Mouse (Mus musculus) heart, embryonic 14.5 days (tissue): ENCODE measurements around the gene Slc17a9. TPM values are rescaled to one million over a fixed set of nuclear protein-coding genes. Genes with fewer than 3 reads are reported as not detected.

Experiments used
- ATAC-seq: fragments of 200-750 bp; cut with Nextera tagmentation; 2 replicates; pipeline ENCODE4 v1.8.0; 2017; ENCODE audit warnings: low read depth, moderate TSS enrichment; ENCODE audit not compliant: insufficient number of reproducible peaks, insufficient read depth, low FRiP score
- H3K27ac ChIP-seq, 2 experiments: fragments of 200-500 bp in 1 of 2; fragments of 300-500 bp in 1 of 2; sonication (generic) in 1 of 2; replicated peaks in 1 of 2; 2 replicates each; pipeline ENCODE4 v1.5.1; 2012 to 2014; ENCODE audit warnings: low read depth in 2 of 2, low read length in 2 of 2, control low read depth in 1 of 2, mild to moderate bottlenecking in 1 of 2, mixed read lengths in 1 of 2; ENCODE audit not compliant: control insufficient read depth in 1 of 2, insufficient read depth in 1 of 2
- H3K27me3 ChIP-seq: fragments of 300-500 bp; sonication (generic); 2 replicates; pipeline ENCODE4 v1.6.1; 2014; ENCODE audit warnings: mild to moderate bottlenecking, low read length, control low read depth; ENCODE audit not compliant: control insufficient read depth, insufficient read depth
- H3K36me3 ChIP-seq: fragments of 300-500 bp; sonication (generic); 2 replicates; pipeline ENCODE4 v1.6.1; 2014; ENCODE audit warnings: mild to moderate bottlenecking, control low read depth, low read length, mixed read lengths; ENCODE audit not compliant: control insufficient read depth, insufficient read depth
- H3K4me1 ChIP-seq, 2 experiments: fragments of 200-500 bp in 1 of 2; fragments of 300-500 bp in 1 of 2; sonication (generic) in 1 of 2; 2 replicates each; pipeline ENCODE4 v1.6.1; 2012 to 2014; ENCODE audit warnings: low read length in 2 of 2, control low read depth in 1 of 2, mixed read lengths in 1 of 2; ENCODE audit not compliant: control insufficient read depth in 2 of 2, insufficient read depth in 2 of 2
- H3K4me2 ChIP-seq: fragments of 300-500 bp; sonication (generic); 2 replicates; pipeline ENCODE4 v1.6.1; 2014; ENCODE audit warnings: mild to moderate bottlenecking, low read length
- H3K4me3 ChIP-seq, 2 experiments: fragments of 200-500 bp in 1 of 2; fragments of 300-500 bp in 1 of 2; sonication (generic) in 1 of 2; 2 replicates each; pipeline ENCODE4 v1.5.1; 2012 to 2014; ENCODE audit warnings: low read length in 2 of 2, mild to moderate bottlenecking in 2 of 2, control low read depth in 1 of 2, low read depth in 1 of 2, moderate library complexity in 1 of 2; ENCODE audit not compliant: control insufficient read depth in 1 of 2, insufficient read depth in 1 of 2
- H3K9ac ChIP-seq: fragments of 300-500 bp; sonication (generic); 2 replicates; pipeline ENCODE4 v1.6.1; 2014; ENCODE audit warnings: mild to moderate bottlenecking, low read length
- H3K9me3 ChIP-seq: fragments of 300-500 bp; sonication (generic); 2 replicates; pipeline ENCODE4 v1.6.1; 2016; ENCODE audit warnings: low read length, control low read depth; ENCODE audit not compliant: control insufficient read depth
- WGBS: fragments of 180-500 bp; shearing (Covaris S2); extraction: QIAGEN DNeasy Blood & Tissue Kit; methylation state at CpG from one replicate; pipeline ENCODE4 v1.1.7; 2014; 5-methylcytosine and 5-hydroxymethylcytosine counted together
- polyA plus RNA-seq: library from polyadenylated mRNA; unstranded; fragments of >200 nt; fragmentation: Nextera tagmentation; extraction: Ambion mirVana; gene quantifications from 2 replicates; pipeline ENCODE4 v1.2.1, GENCODE M21; 2014

Gene Slc17a9
- polyA plus RNA-seq, 1 experiment from 2014 or later = 0.55 TPM

DNA sequence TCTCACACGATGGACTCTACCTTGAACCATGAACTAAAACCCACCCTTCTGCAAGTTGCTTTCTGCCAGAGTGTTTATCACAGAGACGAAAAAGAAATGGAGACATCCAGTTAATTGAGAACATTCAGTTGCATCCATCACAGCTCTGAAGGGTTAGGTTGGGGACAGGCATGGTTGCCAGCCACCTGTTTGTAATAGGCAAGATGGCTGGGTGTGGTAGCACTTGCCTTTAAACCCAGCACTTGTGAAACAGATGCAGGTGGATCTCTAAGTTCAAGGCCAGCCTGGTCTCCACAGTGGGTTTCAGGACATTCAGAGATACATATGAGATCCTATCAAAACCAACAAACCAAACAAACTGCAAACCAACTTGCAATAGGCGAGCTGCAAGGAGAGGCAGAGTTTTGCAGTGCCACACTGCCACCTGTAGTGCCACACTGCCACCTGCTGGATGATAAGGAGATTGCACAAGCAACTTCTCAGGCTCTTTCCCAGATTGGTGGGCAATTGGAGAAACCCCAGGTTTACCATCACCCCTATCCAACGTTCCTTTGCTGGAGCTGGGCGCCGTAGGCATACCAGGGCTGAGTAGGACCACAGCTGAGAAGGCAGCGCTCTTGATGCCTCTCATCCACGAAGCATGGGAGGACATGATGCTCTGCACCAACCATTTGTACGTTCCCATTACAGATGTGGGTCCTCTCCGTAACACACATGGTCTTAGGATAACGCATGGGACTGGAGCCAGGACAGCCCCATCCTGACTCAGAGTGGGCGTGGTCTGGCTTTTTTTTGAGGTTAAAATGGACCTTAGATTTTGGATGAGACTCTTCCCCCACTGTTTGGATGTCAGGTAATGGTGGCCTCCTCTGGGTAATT lies 54.4 kb downstream of the Slc17a9 start:
- Histone ChIP-seq H3K36me3 (no peaks in the 10 kb centered on the region), H3K27ac (no peak overlapping the region), H3K4me1 (no peaks in the 10 kb centered on the region), H3K9me3 (no peaks in the 10 kb centered on the region), H3K4me2 (no peak overlapping the region), H3K27me3 (peaks cover 71% of the 10 kb centered on the region), H3K4me3 (no peak overlapping the region), H3K9ac (no peak overlapping the region)
- WGBS = 22% methylated on average over 12 of the region's 12 CpGs
- no peak for ATAC-seq

DNA sequence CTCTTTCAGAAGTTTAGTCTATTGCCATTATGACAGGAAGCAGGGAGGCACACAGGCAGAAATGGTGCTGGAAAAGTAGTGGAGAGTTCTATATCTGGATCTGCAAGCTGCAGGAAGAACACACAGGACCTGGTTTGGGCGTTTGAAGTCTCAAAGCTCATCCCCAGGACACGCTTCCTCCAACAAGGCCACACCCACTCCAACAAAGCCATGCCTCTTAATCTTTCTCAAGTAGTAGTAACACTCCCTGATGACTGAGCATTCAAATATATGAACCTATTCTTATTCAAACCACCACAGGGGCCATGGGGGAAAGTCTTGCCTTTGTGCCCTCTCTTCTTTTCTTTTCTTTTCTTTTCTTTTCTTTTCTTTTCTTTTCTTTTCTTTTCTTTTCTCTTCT lies 55.2 kb downstream of the Slc17a9 start:
- H3K9ac ChIP-seq = no peak overlapping the region
- H3K27me3 ChIP-seq = peaks cover 66% of the 10 kb centered on the region
- no peak overlapping the region for H3K4me3 ChIP-seq
- no peak overlapping the region for H3K4me2 ChIP-seq
- H3K4me1 ChIP-seq = no peaks in the 10 kb centered on the region
- no peaks in the 10 kb centered on the region for H3K9me3 ChIP-seq
- no peaks in the 10 kb centered on the region for H3K36me3 ChIP-seq
- WGBS = 15% methylated on average over 2 of the region's 2 CpGs
- no peak for ATAC-seq
- H3K27ac ChIP-seq = no peak overlapping the region

DNA sequence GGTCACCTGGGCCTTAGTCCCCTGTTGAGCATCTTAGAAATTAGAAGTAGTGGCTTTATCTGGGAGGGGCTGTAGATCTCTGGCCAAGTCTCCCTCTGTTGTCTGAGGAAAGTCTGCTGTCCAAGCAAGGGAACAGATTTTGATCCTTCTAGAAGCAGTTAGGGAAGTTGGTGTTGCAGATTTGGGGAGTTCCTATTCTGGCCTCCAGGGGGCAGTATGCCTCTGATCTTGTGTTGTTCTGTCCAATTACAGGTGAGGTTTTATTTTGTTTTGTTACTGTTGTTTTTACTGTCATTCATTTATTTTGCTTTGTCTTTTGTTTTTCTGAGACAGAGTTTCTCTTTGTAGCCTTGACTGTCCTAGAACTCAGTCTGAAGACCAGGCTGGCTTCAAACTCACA lies 61.7 kb downstream of the Slc17a9 start:
- Histone ChIP-seq H3K4me3 (no peak overlapping the region), H3K36me3 (no peaks in the 10 kb centered on the region), H3K4me2 (no peak overlapping the region), H3K4me1 (peaks cover 7 to 11% of the 10 kb centered on the region in 2 experiments; a peak in 3 of 4 replicates), H3K9me3 (no peaks in the 10 kb centered on the region), H3K27me3 (peaks cover 24% of the 10 kb centered on the region), H3K9ac (no peak overlapping the region), H3K27ac (no peak overlapping the region)
- ATAC-seq = no peak

DNA sequence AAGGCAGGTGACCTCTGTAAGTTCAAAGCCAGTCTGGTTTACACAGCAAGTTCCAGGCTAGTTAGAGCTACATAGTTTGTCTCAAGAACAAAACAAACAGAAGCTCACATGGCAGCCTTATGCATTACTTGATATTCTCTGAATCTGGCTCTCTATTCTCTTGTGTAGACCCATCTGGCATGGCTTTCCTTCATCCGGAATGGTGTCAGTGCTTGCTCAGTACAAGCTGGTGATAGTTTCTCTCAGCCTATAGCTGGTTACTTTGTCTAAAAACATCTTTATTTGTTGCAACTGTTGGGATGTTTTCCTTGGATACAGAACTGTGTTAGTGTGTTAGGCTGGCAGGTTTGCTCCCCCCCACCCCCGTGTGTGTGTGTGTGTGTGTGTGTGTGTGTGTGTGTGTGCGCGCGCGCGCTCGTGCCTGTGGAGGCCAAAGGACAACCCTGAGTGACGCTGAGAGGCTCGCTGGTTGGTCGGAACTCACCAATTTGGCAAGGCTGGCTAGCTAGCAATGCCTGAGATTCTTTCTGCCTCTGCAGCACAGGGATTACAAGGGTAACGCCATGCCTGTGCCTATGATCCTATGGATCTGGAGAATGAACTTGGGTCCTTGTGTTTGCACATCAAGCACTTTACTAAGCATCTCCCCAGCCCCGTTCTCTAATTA lies 62.6 kb downstream of the Slc17a9 start:
- Histone ChIP-seq H3K4me1 (peaks cover 7 to 11% of the 10 kb centered on the region in 2 experiments; a peak in 3 of 4 replicates), H3K9ac (no peak overlapping the region), H3K36me3 (no peaks in the 10 kb centered on the region), H3K4me3 (no peak overlapping the region), H3K9me3 (no peaks in the 10 kb centered on the region), H3K27me3 (peaks cover 21% of the 10 kb centered on the region), H3K4me2 (no peak overlapping the region), H3K27ac (no peak overlapping the region)
- WGBS = 67% methylated on average over 13 of the region's 13 CpGs
- no peak for ATAC-seq

DNA sequence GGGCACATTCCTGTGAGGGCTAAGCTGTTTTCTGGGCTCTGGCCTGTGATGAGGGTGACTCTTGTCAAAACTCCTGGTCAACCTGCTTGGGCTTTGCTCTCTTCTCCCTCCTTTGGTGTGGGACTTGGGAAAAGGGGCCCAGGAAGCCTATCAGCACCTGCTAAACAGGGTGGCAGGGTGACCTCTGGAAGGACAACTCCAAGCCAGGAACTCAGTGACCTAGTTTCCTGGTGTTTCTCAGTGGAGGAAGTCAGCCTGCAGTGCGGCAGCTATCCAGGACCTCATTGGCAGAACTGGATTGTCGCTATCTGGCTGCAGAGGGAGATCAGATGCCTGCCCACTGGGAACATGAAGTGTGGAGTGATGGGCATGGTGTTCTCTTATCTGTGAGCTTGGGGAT lies 63.3 kb downstream of the Slc17a9 start:
- 0% methylated on average over 2 of the region's 2 CpGs for WGBS

DNA sequence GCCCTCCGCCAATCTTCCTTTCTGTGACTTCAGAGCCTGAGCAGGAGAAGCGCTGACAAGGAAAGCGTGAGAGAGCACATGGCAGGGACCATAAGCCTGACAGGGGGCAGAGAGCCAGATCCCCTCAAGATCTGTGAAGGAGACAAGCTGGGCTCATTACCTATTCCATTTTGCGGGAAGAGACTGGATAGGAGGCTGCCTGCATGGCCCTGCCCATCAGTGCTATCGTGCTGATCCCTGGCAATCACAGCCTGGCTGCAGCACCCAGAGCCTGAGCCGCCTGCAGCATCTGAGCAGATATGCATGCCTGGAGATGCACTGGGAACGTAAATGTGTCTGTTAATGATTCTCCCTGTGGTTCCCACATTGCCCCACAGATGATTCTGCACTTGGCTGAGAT lies 63.8 kb downstream of the Slc17a9 start:
- Histone ChIP-seq H3K4me3 (no peak overlapping the region), H3K36me3 (no peaks in the 10 kb centered on the region), H3K27me3 (peaks cover 21% of the 10 kb centered on the region), H3K4me2 (0 out of 2 replicates have a peak overlapping the region, but pooled peaks have one; percentile 7), H3K9ac (no peak overlapping the region), H3K9me3 (no peaks in the 10 kb centered on the region), H3K4me1 (peaks cover 7 to 11% of the 10 kb centered on the region in 2 experiments; a peak in 3 of 4 replicates), H3K27ac (no peak overlapping the region)
- ATAC-seq = no peak
- 12% methylated on average over 6 of the region's 7 CpGs for WGBS

More for the DNA sequence above, 63.3 kb downstream of the Slc17a9 start:
- no peaks in the 10 kb centered on the region for H3K9me3 ChIP-seq
- H3K4me2 ChIP-seq = no peak overlapping the region
- no peak overlapping the region for H3K4me3 ChIP-seq
- peaks cover 7 to 11% of the 10 kb centered on the region in 2 experiments; a peak in 3 of 4 replicates for H3K4me1 ChIP-seq
- H3K36me3 ChIP-seq = no peaks in the 10 kb centered on the region
- no peak overlapping the region for H3K9ac ChIP-seq
- peaks cover 21% of the 10 kb centered on the region for H3K27me3 ChIP-seq
- H3K27ac ChIP-seq = no peak overlapping the region; a peak in 1 of 4 replicates
- ATAC-seq = no peak

DNA sequence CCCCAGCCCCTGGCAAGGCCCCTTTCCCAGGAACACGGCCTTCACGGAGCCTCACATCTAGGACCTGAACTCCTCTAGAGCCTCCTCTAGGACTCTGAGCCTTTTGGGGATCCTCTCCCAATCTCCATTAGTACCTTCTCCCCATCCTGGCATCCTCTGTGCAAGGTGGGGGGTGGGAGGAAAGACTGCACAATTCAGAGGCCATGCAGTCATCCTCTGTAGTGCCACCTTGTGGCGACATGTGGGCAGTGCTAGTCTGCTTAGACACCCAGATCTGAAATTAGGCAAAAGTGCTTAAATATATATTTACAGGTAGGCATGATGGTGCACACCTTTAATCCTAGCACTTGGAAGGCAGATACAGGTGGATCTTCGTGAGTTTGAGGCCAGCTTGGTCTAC lies 66.6 kb downstream of the Slc17a9 start:
- Histone ChIP-seq H3K4me3 (no peak overlapping the region), H3K9ac (no peak overlapping the region), H3K9me3 (no peaks in the 10 kb centered on the region), H3K4me2 (no peak overlapping the region), H3K4me1 (peaks cover 7 to 11% of the 10 kb centered on the region in 2 experiments; a peak in 3 of 4 replicates), H3K27me3 (peaks cover 23% of the 10 kb centered on the region), H3K27ac (no peak overlapping the region), H3K36me3 (no peaks in the 10 kb centered on the region)
- ATAC-seq = no peak
- WGBS = 49% methylated on average over 4 of the region's 4 CpGs
